Mouse (Mus musculus): ENCODE data around the gene Pdlim4.

Pdlim4 gene

GRCm38 (mm10) chr11:54068520-54069371, at the start of gene Pdlim4:
Gene Pdlim4, minus strand, starts transcription at chr11:54069014.
- peak in 1 of 2 experiments; percentile 30 for DNase-seq

- DNase-seq, result no peak
Observed at GRCm38 (mm10) chr11:54117096-54117495, 48.3 kb upstream of the Pdlim4 start.

DNA sequence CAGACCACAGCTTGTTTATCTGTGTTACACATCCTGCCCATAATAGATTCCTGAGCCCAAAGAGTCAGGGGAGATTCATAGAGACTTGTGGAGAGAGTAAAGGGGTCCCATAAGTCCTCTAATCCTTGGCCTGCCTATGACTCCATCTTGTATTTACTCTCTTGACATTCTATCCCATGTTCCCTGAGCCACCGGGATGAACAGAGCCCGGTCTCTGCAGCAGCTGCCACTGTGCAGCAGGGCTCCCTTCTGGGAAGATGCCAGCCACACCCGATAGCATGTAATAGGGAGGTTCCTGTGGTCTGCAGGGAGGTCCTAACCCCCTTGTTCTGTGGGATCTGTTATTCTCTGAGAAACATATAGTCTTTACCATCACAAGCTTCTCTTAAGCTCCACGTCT, 47.6 kb upstream of the Pdlim4 start:
- no peak for DNase-seq

- DNase-seq, result no peak
Observed at GRCm38 (mm10) chr11:54115911-54116310, 47.1 kb upstream of the Pdlim4 start.

GRCm38 (mm10) chr11:54115301-54115700, 46.5 kb upstream of the Pdlim4 start:
- no peak for DNase-seq

- no peak for DNase-seq
Observed at GRCm38 (mm10) chr11:54114746-54115145, 45.9 kb upstream of the Pdlim4 start.

DNA sequence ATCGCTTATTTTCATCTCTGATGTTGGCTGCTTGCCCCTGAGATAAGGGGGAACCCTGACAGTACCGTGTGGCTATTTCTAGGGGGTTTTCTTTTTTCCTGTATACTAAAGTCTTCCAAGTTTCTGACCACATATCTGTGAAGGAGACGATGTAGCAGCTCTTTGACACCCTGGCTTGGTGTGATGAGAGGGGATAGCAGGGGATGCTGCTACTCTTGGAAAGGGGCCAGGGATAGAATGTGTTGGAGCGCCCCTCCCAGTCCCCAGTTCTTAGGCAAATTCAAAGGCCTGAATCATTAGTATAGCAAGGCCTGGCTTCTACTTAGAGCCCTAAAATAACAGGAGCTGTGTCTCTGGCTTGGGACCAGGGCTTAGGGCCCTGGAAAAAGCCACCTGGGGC, 44.5 kb upstream of the Pdlim4 start:
- no peak for DNase-seq

- peak; percentile 78 to 87 for DNase-seq
Observed at GRCm38 (mm10) chr11:54112920-54113319, 44.1 kb upstream of the Pdlim4 start.

DNA sequence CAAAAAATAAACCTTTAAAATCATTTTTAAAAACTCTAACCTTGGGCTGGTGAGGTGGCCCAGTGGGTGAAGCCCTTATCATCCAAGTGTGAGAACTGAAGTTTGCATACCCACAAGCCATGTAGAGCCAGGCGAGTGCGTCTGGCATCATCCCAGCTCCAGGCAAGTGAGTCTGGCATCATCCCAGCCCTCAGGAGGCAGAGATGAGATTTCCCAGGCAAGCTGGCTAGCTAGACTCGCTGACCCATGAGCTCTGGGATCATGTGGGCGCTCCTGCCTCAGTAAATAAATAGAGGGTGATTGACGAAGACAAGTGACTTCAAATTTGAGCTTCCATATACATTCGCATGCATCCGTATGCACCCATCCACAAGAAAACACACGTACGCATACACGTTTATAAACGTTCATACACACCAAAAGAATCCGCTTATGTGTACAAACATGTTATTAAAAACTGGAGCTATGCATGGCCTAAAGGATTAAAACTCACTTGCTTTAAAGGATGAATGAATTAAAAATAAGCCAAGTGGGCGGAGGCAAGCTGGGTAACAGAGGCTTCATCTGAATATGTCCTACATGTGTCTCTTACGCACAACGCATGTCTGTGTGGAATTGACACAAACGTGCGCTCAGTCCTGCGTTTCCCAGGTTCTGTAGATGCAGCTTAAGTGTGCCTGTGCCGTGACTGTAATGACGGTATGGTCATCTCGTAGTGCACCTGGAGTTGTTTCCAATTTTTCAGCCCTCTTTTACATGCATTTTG, 43.3 kb upstream of the Pdlim4 start:
- no peak for DNase-seq

- no peak for DNase-seq
Observed at GRCm38 (mm10) chr11:54111291-54111690, 42.5 kb upstream of the Pdlim4 start.

- no peak for DNase-seq
Observed at GRCm38 (mm10) chr11:54108894-54109293, 40.1 kb upstream of the Pdlim4 start.

- no peak for DNase-seq
Observed at GRCm38 (mm10) chr11:54108131-54108530, 39.3 kb upstream of the Pdlim4 start.

DNA sequence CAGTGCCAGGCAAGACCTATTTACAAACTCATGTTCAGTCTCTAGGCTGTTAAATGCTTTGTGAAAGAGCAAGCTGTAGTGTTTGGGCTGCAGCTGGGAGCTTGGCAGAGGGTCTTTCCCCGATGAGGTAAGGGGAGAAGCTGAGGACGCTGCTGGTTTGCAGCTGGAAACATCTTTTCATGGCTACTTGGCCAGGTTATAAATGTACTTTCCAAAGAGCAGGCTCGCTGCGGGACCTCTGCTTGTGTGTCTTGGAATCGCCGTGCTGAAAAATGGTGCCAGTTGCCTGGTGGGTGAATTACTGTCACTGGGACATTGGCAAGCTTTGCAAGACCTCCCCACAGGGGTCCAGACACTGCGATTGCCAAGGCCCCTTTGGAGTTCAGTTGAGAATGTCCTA, 38.4 kb upstream of the Pdlim4 start:
- DNase-seq, result no peak

DNA sequence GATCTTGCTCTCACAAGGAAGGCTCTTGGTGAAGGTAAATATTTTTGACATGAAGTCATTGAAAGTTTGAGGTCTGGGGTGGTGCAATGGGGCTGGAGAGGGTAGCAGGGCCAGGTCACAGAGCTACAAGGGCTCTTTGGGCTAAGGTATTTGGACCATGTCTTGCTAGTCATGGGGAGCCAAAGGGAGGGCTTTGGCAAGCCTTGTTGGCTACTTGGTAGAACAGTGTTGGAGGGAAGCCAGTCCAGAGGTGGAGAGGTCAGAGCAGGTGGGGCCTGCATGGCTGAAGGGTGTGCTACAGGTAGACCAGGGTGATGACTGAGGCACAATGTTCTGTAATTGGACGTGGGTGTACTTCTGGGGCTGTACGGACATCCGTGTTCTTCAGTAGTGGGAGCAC, 37.9 kb upstream of the Pdlim4 start:
- DNase-seq, result no peak

- DNase-seq, result peak in 1 of 2 experiments; percentile 44
Observed at GRCm38 (mm10) chr11:54105011-54105410, 36.2 kb upstream of the Pdlim4 start.

DNA sequence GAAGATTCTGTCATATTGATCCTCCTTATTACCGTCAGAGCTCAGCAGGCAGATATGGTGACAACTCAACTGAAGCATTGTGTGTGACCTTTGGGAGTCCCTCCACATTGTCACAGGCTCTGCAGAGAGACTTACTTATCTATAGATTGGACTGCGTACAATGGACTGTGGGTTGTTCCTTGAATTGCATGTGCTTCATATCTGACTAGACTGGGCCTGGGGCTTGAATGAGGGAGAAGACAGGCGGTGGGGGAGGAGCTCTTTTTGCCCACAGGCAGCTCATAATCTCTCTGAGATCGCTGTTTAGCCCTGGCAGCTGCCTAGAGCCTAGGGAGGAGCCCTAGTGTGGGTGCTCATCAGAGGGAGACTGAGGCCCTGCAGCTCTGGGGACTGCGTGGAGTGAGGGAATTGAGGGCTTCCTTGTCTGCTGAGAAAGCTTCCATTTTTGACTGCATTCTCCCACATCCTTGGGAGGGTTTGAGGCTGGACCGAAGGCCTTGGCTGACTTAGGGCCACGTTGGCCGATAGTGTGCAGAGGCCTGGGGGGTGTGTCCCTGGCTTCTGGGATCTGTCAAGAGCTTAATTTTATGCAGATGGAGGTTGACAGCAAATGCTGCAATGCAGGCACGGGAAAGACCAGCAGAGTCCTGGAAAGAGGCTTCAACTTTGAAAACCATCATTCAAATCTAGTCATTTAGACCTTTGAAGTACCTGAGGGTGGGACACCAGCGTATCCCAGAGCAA, 34.1 kb upstream of the Pdlim4 start:
- DNase-seq, result no peak

GRCm38 (mm10) chr11:54101701-54102100, 32.9 kb upstream of the Pdlim4 start:
- no peak for DNase-seq

- peak; percentile 63 to 67 for DNase-seq
Observed at GRCm38 (mm10) chr11:54100692-54101591, 32.1 kb upstream of the Pdlim4 start.

GRCm38 (mm10) chr11:54100045-54100691, 31.4 kb upstream of the Pdlim4 start, which contains the start of gene P4ha2:
Gene P4ha2, plus strand, starts transcription at chr11:54100095.
- DNase-seq, result no peak

- DNase-seq, result peak in 1 of 2 experiments; percentile 46
Observed at GRCm38 (mm10) chr11:54093000-54093399, 24.2 kb upstream of the Pdlim4 start.

- DNase-seq, result no peak
Observed at GRCm38 (mm10) chr11:54092188-54092587, 23.4 kb upstream of the Pdlim4 start.

Measured in thymus, postnatal 36 days (tissue).